Mouse (Mus musculus) forebrain, embryonic 14.5 days (tissue): Measurements from ENCODE around the gene Tbck. TPM values are rescaled to one million over a fixed set of nuclear protein-coding genes. Genes with fewer than 3 reads are reported as not detected.

Experiments used
- ATAC-seq: fragments of 200-750 bp; cut with Nextera tagmentation; 2 replicates; pipeline ENCODE4 v1.8.0; 2017; ENCODE audit warnings: mild to moderate bottlenecking, moderate library complexity
- DNase-seq: peaks from one replicate; pipeline ENCODE4 v3.0.0-alpha.2; 2015; ENCODE audit warnings: low spot score
- H3K27ac ChIP-seq: fragments of 300-500 bp; sonication (generic); 2 replicates; pipeline ENCODE4 v1.5.1; 2014; ENCODE audit warnings: low read depth, mild to moderate bottlenecking, control low read depth, low read length, moderate library complexity
- H3K27me3 ChIP-seq: fragments of 300-500 bp; sonication (generic); replicated peaks from 2 replicates; pipeline ENCODE4 v1.6.1; 2014; ENCODE audit warnings: low read length, control low read depth, mixed read lengths; ENCODE audit not compliant: control insufficient read depth, insufficient read depth
- H3K36me3 ChIP-seq: fragments of 300-500 bp; sonication (generic); 2 replicates; pipeline ENCODE4 v1.6.1; 2014; ENCODE audit warnings: low read length, control low read depth; ENCODE audit not compliant: control insufficient read depth, insufficient read depth
- H3K4me1 ChIP-seq: fragments of 300-500 bp; sonication (generic); 2 replicates; pipeline ENCODE4 v1.6.1; 2014; ENCODE audit warnings: antibody characterized with exemption, low read length, control low read depth; ENCODE audit not compliant: control insufficient read depth, insufficient read depth
- H3K4me2 ChIP-seq: fragments of 300-500 bp; sonication (generic); 2 replicates; pipeline ENCODE4 v1.6.1; 2014; ENCODE audit warnings: mild to moderate bottlenecking, control low read depth, low read length
- H3K4me3 ChIP-seq: fragments of 300-500 bp; sonication (generic); 2 replicates; pipeline ENCODE4 v1.5.1; 2014; ENCODE audit warnings: low read depth, low read length, control low read depth
- H3K9ac ChIP-seq: fragments of 300-500 bp; sonication (generic); 2 replicates; pipeline ENCODE4 v1.6.1; 2014; ENCODE audit warnings: mild to moderate bottlenecking, low read length, control low read depth, moderate library complexity
- H3K9me3 ChIP-seq: fragments of 300-500 bp; sonication (generic); replicated peaks from 2 replicates; pipeline ENCODE4 v1.6.1; 2016; ENCODE audit warnings: low read length, control low read depth, mixed read lengths; ENCODE audit not compliant: control insufficient read depth
- WGBS: fragments of 180-500 bp; shearing (Covaris S2); extraction: QIAGEN DNeasy Blood & Tissue Kit; methylation state at CpG from one replicate; pipeline ENCODE4 v1.1.7; 2014; 5-methylcytosine and 5-hydroxymethylcytosine counted together
- polyA plus RNA-seq: library from polyadenylated mRNA; unstranded; fragments of >200 nt; fragmentation: Nextera tagmentation; extraction: Ambion mirVana; gene quantifications from 2 replicates; pipeline ENCODE4 v1.2.1, GENCODE M21; 2014

The Tbck gene
- polyA plus RNA-seq, 1 experiment from 2014 or later, result 21.9 TPM

GRCm38 (mm10) chr3:132873251-132873650 lies 189.3 kb downstream of the Tbck start:
- ATAC-seq (no peak), DNase-seq (no peak)
- Histone ChIP-seq H3K4me3 (no peak overlapping the region), H3K9me3 (no peaks in the 10 kb centered on the region), H3K4me2 (no peak overlapping the region), H3K27ac (no peak overlapping the region), H3K36me3 (no peaks in the 10 kb centered on the region), H3K9ac (no peak overlapping the region), H3K4me1 (no peaks in the 10 kb centered on the region), H3K27me3 (no peaks in the 10 kb centered on the region)
- 63% methylated on average over 6 of the region's 6 CpGs for WGBS

GRCm38 (mm10) chr3:132876011-132876708 lies 192.2 kb downstream of the Tbck start:
- Histone ChIP-seq H3K4me1 (no peaks in the 10 kb centered on the region), H3K9me3 (no peaks in the 10 kb centered on the region), H3K36me3 (no peaks in the 10 kb centered on the region), H3K9ac (no peak overlapping the region), H3K27me3 (no peaks in the 10 kb centered on the region), H3K4me2 (no peak overlapping the region), H3K4me3 (no peak overlapping the region), H3K27ac (no peak overlapping the region)
- DNase-seq (no peak), ATAC-seq (no peak)
- 46% methylated on average over 14 of the region's 14 CpGs for WGBS

- ATAC-seq (no peak), DNase-seq (no peak)
- H3K36me3 ChIP-seq, result no peaks in the 10 kb centered on the region
- no peaks in the 10 kb centered on the region for H3K27me3 ChIP-seq
- no peak overlapping the region for H3K27ac ChIP-seq
- no peak overlapping the region for H3K9ac ChIP-seq
- H3K9me3 ChIP-seq, result no peaks in the 10 kb centered on the region
- WGBS, result 79% methylated on average over 10 of the region's 10 CpGs
- H3K4me3 ChIP-seq, result no peak overlapping the region
- no peak overlapping the region for H3K4me2 ChIP-seq
- no peaks in the 10 kb centered on the region for H3K4me1 ChIP-seq
Observed at GRCm38 (mm10) chr3:132876933-132877676, 193.2 kb downstream of the Tbck start.

GRCm38 (mm10) chr3:132880361-132880760 lies 196.4 kb downstream of the Tbck start:
- Histone ChIP-seq H3K4me3 (no peak overlapping the region), H3K4me2 (no peak overlapping the region), H3K27ac (no peak overlapping the region), H3K36me3 (no peaks in the 10 kb centered on the region), H3K9ac (no peak overlapping the region), H3K27me3 (no peaks in the 10 kb centered on the region), H3K4me1 (no peaks in the 10 kb centered on the region), H3K9me3 (no peaks in the 10 kb centered on the region)
- 86% methylated on average over 3 of the region's 3 CpGs for WGBS
- DNase-seq (no peak), ATAC-seq (no peak)

GRCm38 (mm10) chr3:132880826-132881225 lies 196.9 kb downstream of the Tbck start:
- Histone ChIP-seq H3K27ac (no peak overlapping the region), H3K9ac (no peak overlapping the region), H3K4me1 (no peaks in the 10 kb centered on the region), H3K4me3 (no peak overlapping the region), H3K9me3 (no peaks in the 10 kb centered on the region), H3K36me3 (no peaks in the 10 kb centered on the region), H3K27me3 (no peaks in the 10 kb centered on the region), H3K4me2 (peak overlapping the region; percentile 14; the same call in 1 of the 2 replicates)
- ATAC-seq (peak; percentile 54), DNase-seq (peak; percentile 54)
- WGBS, result 40% methylated on average over 9 of the region's 9 CpGs

- Histone ChIP-seq H3K36me3 (no peaks in the 10 kb centered on the region), H3K27me3 (no peaks in the 10 kb centered on the region), H3K9ac (no peak overlapping the region), H3K9me3 (no peaks in the 10 kb centered on the region), H3K4me2 (no peak overlapping the region), H3K4me3 (no peak overlapping the region), H3K4me1 (no peaks in the 10 kb centered on the region), H3K27ac (no peak overlapping the region)
- DNase-seq (no peak), ATAC-seq (no peak)
- 90% methylated on average over 9 of the region's 9 CpGs for WGBS
Observed at GRCm38 (mm10) chr3:132883256-132883655, 199.3 kb downstream of the Tbck start.

- H3K9me3 ChIP-seq, result no peaks in the 10 kb centered on the region
- no peak overlapping the region for H3K27ac ChIP-seq
- H3K4me3 ChIP-seq, result no peak overlapping the region
- H3K36me3 ChIP-seq, result no peaks in the 10 kb centered on the region
- ATAC-seq (no peak), DNase-seq (no peak)
- no peak overlapping the region for H3K4me2 ChIP-seq
- 87% methylated on average over 10 of the region's 10 CpGs for WGBS
- H3K27me3 ChIP-seq, result no peaks in the 10 kb centered on the region
- no peaks in the 10 kb centered on the region for H3K4me1 ChIP-seq
- no peak overlapping the region for H3K9ac ChIP-seq
Observed at GRCm38 (mm10) chr3:132884459-132884858, 200.5 kb downstream of the Tbck start.

- Histone ChIP-seq H3K27me3 (no peaks in the 10 kb centered on the region), H3K4me3 (no peak overlapping the region), H3K4me2 (no peak overlapping the region), H3K4me1 (no peaks in the 10 kb centered on the region), H3K27ac (no peak overlapping the region), H3K36me3 (no peaks in the 10 kb centered on the region), H3K9ac (no peak overlapping the region), H3K9me3 (no peaks in the 10 kb centered on the region)
- DNase-seq (no peak), ATAC-seq (no peak)
- WGBS, result 91% methylated on average over 6 of the region's 6 CpGs
Observed at GRCm38 (mm10) chr3:132886419-132887050, 202.6 kb downstream of the Tbck start.
